Mouse (Mus musculus): ENCODE measurements around the gene Mcrip2. TPM values are rescaled to one million over a fixed set of nuclear protein-coding genes. Genes with fewer than 3 reads are reported as not detected.

Mcrip2 gene
- polyA plus RNA-seq, 1 experiment: 17.3 TPM

GRCm38 (mm10) chr17:25867836-25868600, 546 bp downstream of the Mcrip2 start:
- no peak overlapping the region; the same call in none of the 2 replicates for H3K27ac ChIP-seq (ENCODE audit: insufficient read depth, low read length)

GRCm38 (mm10) chr17:25867509-25867835, 1.1 kb downstream of the Mcrip2 start:
- 8% methylated on average over 7 of the region's 7 CpGs for WGBS
- no peak overlapping the region for H3K27ac ChIP-seq (ENCODE audit: insufficient read depth, low read length)

More at GRCm38 (mm10) chr17:25867836-25868600, 546 bp downstream of the Mcrip2 start:
- TF ChIP-seq POLR2A (IDR thresholded peaks at IDR 0.05; ENCODE audit: low read depth, low read length) (no peak), CTCF (IDR thresholded peaks at IDR 0.05; ENCODE audit: extremely low read depth, insufficient read depth, insufficient read length, insufficient replicate concordance) (no peak)
- DNase-seq (ENCODE audit: low read depth in 1 of 2, low spot score in 2 of 2): no peak
- peak overlapping the region; percentile 73 for H3K4me3 ChIP-seq (ENCODE audit: extremely low read depth, insufficient read depth, insufficient read length)
- 2% methylated on average over 41 of the region's 42 CpGs for WGBS
- H3K27me3 ChIP-seq (ENCODE audit: control insufficient read depth, insufficient read depth, low read length): no peaks in the 10 kb centered on the region
- no peaks in the 10 kb centered on the region for H3K36me3 ChIP-seq (ENCODE audit: control insufficient read depth, insufficient read depth, low read length)
- no peaks in the 10 kb centered on the region; the same call in 1 of the 2 replicates for H3K4me1 ChIP-seq (ENCODE audit: control insufficient read depth, insufficient read depth, insufficient read length)

GRCm38 (mm10) chr17:25866172-25866571, 2.4 kb downstream of the Mcrip2 start:
- no peak overlapping the region for H3K27ac ChIP-seq (ENCODE audit: insufficient read depth, low read length)
- WGBS: 91% methylated on average over 3 of the region's 3 CpGs

More at GRCm38 (mm10) chr17:25867509-25867835, 1.1 kb downstream of the Mcrip2 start:
- Histone ChIP-seq H3K36me3 (ENCODE audit: control insufficient read depth, insufficient read depth, low read length) (no peaks in the 10 kb centered on the region), H3K27me3 (ENCODE audit: control insufficient read depth, insufficient read depth, low read length) (no peaks in the 10 kb centered on the region), H3K4me1 (ENCODE audit: control insufficient read depth, insufficient read depth, insufficient read length) (no peaks in the 10 kb centered on the region; the same call in 1 of the 2 replicates), H3K4me3 (ENCODE audit: extremely low read depth, insufficient read depth, insufficient read length) (peak overlapping the region; percentile 73; the same call in 1 of the 2 replicates)
- TF ChIP-seq POLR2A (IDR thresholded peaks at IDR 0.05; ENCODE audit: low read depth, low read length) (no peak), CTCF (IDR thresholded peaks at IDR 0.05; ENCODE audit: extremely low read depth, insufficient read depth, insufficient read length, insufficient replicate concordance) (no peak)
- no peak for DNase-seq (ENCODE audit: low read depth in 1 of 2, low spot score in 2 of 2)

GRCm38 (mm10) chr17:25865288-25865687, 3.3 kb downstream of the Mcrip2 start:
- Histone ChIP-seq H3K4me1 (ENCODE audit: control insufficient read depth, insufficient read depth, insufficient read length) (peaks cover 3% of the 10 kb centered on the region; the same call in 1 of the 2 replicates), H3K4me3 (ENCODE audit: extremely low read depth, insufficient read depth, insufficient read length) (no peak overlapping the region), H3K27ac (ENCODE audit: insufficient read depth, low read length) (no peak overlapping the region), H3K36me3 (ENCODE audit: control insufficient read depth, insufficient read depth, low read length) (no peaks in the 10 kb centered on the region), H3K27me3 (ENCODE audit: control insufficient read depth, insufficient read depth, low read length) (no peaks in the 10 kb centered on the region)
- TF ChIP-seq CTCF (IDR thresholded peaks at IDR 0.05; ENCODE audit: extremely low read depth, insufficient read depth, insufficient read length, insufficient replicate concordance) (no peak), POLR2A (IDR thresholded peaks at IDR 0.05; ENCODE audit: low read depth, low read length) (no peak)
- WGBS: 94% methylated on average over 11 of the region's 11 CpGs
- no peak for DNase-seq (ENCODE audit: low read depth in 1 of 2, low spot score in 2 of 2)

More at GRCm38 (mm10) chr17:25866172-25866571, 2.4 kb downstream of the Mcrip2 start:
- H3K4me1 ChIP-seq (ENCODE audit: control insufficient read depth, insufficient read depth, insufficient read length): no peaks in the 10 kb centered on the region; the same call in 1 of the 2 replicates
- H3K27me3 ChIP-seq (ENCODE audit: control insufficient read depth, insufficient read depth, low read length): no peaks in the 10 kb centered on the region
- no peak overlapping the region for H3K4me3 ChIP-seq (ENCODE audit: extremely low read depth, insufficient read depth, insufficient read length)
- TF ChIP-seq CTCF (IDR thresholded peaks at IDR 0.05; ENCODE audit: extremely low read depth, insufficient read depth, insufficient read length, insufficient replicate concordance) (no peak), POLR2A (IDR thresholded peaks at IDR 0.05; ENCODE audit: low read depth, low read length) (no peak)
- no peaks in the 10 kb centered on the region for H3K36me3 ChIP-seq (ENCODE audit: control insufficient read depth, insufficient read depth, low read length)
- DNase-seq (ENCODE audit: low read depth in 1 of 2, low spot score in 2 of 2): no peak

GRCm38 (mm10) chr17:25864311-25864710, 4.3 kb downstream of the Mcrip2 start:
- no peaks in the 10 kb centered on the region for H3K27me3 ChIP-seq (ENCODE audit: control insufficient read depth, insufficient read depth, low read length)
- H3K27ac ChIP-seq (ENCODE audit: insufficient read depth, low read length): no peak overlapping the region
- no peak overlapping the region for H3K4me3 ChIP-seq (ENCODE audit: extremely low read depth, insufficient read depth, insufficient read length)
- no peak for DNase-seq (ENCODE audit: low read depth in 1 of 2, low spot score in 2 of 2)
- TF ChIP-seq CTCF (IDR thresholded peaks at IDR 0.05; ENCODE audit: extremely low read depth, insufficient read depth, insufficient read length, insufficient replicate concordance) (no peak), POLR2A (IDR thresholded peaks at IDR 0.05; ENCODE audit: low read depth, low read length) (no peak)
- 97% methylated on average over 14 of the region's 14 CpGs for WGBS
- no peaks in the 10 kb centered on the region for H3K36me3 ChIP-seq (ENCODE audit: control insufficient read depth, insufficient read depth, low read length)
- peaks cover 3% of the 10 kb centered on the region; the same call in 1 of the 2 replicates for H3K4me1 ChIP-seq (ENCODE audit: control insufficient read depth, insufficient read depth, insufficient read length)

GRCm38 (mm10) chr17:25863681-25864080, 4.9 kb downstream of the Mcrip2 start:
- 96% methylated on average over 6 of the region's 6 CpGs for WGBS
- TF ChIP-seq POLR2A (IDR thresholded peaks at IDR 0.05; ENCODE audit: low read depth, low read length): no peak
- TF ChIP-seq CTCF (IDR thresholded peaks at IDR 0.05; ENCODE audit: extremely low read depth, insufficient read depth, insufficient read length, insufficient replicate concordance): no peak
- Histone ChIP-seq H3K36me3 (ENCODE audit: control insufficient read depth, insufficient read depth, low read length) (no peaks in the 10 kb centered on the region), H3K4me1 (ENCODE audit: control insufficient read depth, insufficient read depth, insufficient read length) (peaks cover 3% of the 10 kb centered on the region; the same call in 1 of the 2 replicates), H3K4me3 (ENCODE audit: extremely low read depth, insufficient read depth, insufficient read length) (no peak overlapping the region), H3K27ac (ENCODE audit: insufficient read depth, low read length) (no peak overlapping the region), H3K27me3 (ENCODE audit: control insufficient read depth, insufficient read depth, low read length) (no peaks in the 10 kb centered on the region)
- DNase-seq (ENCODE audit: low read depth in 1 of 2, low spot score in 2 of 2): no peak

Measured in spleen, adult 2 months (tissue).